9 mouse cellular contexts compared by ENCODE assay signal in genomic region chr10:58559901-58560300, GRCm38 (mm10).
A peak's percentile ranks its signal among the peaks of the same experiment; 100 is the strongest.
DNase-seq lines count a peak whose midpoint lies in the region; ATAC-seq lines count a peak whose summit lies in the region.
"Had no signal": no experiment of that assay in that cellular context is flagged by ENCODE, and none has a peak within 500 bp of the region (broad histone marks: within the 10 kb centered on the region; RNA-seq: fewer than 3 reads in every experiment).

No protein-coding gene starts in this region.

- no peak overlapping the region for H3K27ac ChIP-seq in intestine, embryonic 15.5 days
- no peak overlapping the region for H3K27ac ChIP-seq in limb, embryonic 11.5 days (replicated peaks; ENCODE audit: low read depth, low read length)
- no peak overlapping the region for H3K27ac ChIP-seq in neural tube, embryonic 11.5 days (ENCODE audit: low read depth, low read length)
- H3K27ac ChIP-seq: embryonic facial prominence, embryonic 12.5 days had no signal

- H3K9me3 ChIP-seq in intestine, embryonic 15.5 days, result no peaks in the 10 kb centered on the region
- no peaks in the 10 kb centered on the region for H3K9me3 ChIP-seq in limb, embryonic 11.5 days (ENCODE audit: control insufficient read depth, low read length)
- H3K9me3 ChIP-seq in neural tube, embryonic 11.5 days (ENCODE audit: control insufficient read depth, low read length), result no peaks in the 10 kb centered on the region
- H3K9me3 ChIP-seq: embryonic facial prominence, embryonic 12.5 days had no signal

- ATAC-seq in intestine, embryonic 15.5 days, result peak; percentile 49; the same call in 1 of the 2 replicates
- ATAC-seq in limb, embryonic 11.5 days (ENCODE audit: insufficient number of reproducible peaks, low FRiP score, low TSS enrichment, low read depth), result no peak
- ATAC-seq in neural tube, embryonic 11.5 days (ENCODE audit: insufficient read depth, low FRiP score, low TSS enrichment), result no peak; the same call in 1 of the 2 replicates

- H3K4me2 ChIP-seq in intestine, embryonic 15.5 days (replicated peaks), result no peak overlapping the region
- no peak overlapping the region for H3K4me2 ChIP-seq in limb, embryonic 11.5 days (ENCODE audit: low read depth, severe bottlenecking)
- no peak overlapping the region for H3K4me2 ChIP-seq in neural tube, embryonic 11.5 days (ENCODE audit: low read depth)
- H3K4me2 ChIP-seq: embryonic facial prominence, embryonic 12.5 days had no signal

- 25% methylated on average over 3 of the region's 3 CpGs for WGBS in intestine, embryonic 15.5 days
- WGBS in limb, embryonic 11.5 days, result 19% methylated on average over 3 of the region's 3 CpGs
- 24% methylated on average over 3 of the region's 3 CpGs for WGBS in neural tube, embryonic 11.5 days

- DNase-seq in left cerebral cortex, adult 18-20 months (ENCODE audit: low spot score in 2 of 2), result peak; percentile 26 to 33
- no peak for DNase-seq in left cerebral cortex, adult 11 months (ENCODE audit: low spot score)
- DNase-seq in WW6 (ENCODE audit: low read depth, low spot score), result peak; percentile 34
- peak; percentile 13 for DNase-seq in fat pad, adult 2 months (ENCODE audit: extremely low read depth, low read depth, low spot score)
- DNase-seq in limb, embryonic 11.5 days (ENCODE audit: low spot score), result peak; percentile 63
- peak; percentile 63 for DNase-seq in neural tube, embryonic 11.5 days (ENCODE audit: low spot score)
- no peak for DNase-seq in spleen, adult 12 weeks (ENCODE audit: low spot score)

- no peak overlapping the region for H3K9ac ChIP-seq in intestine, embryonic 15.5 days
- H3K9ac ChIP-seq in limb, embryonic 11.5 days (ENCODE audit: low read length), result no peak overlapping the region
- no peak overlapping the region for H3K9ac ChIP-seq in neural tube, embryonic 11.5 days (ENCODE audit: low read length)
- H3K9ac ChIP-seq: embryonic facial prominence, embryonic 12.5 days had no signal

- H3K36me3 ChIP-seq in intestine, embryonic 15.5 days, result no peaks in the 10 kb centered on the region
- H3K36me3 ChIP-seq in limb, embryonic 11.5 days (ENCODE audit: control insufficient read depth, insufficient read depth, low read length), result no peaks in the 10 kb centered on the region
- no peaks in the 10 kb centered on the region for H3K36me3 ChIP-seq in neural tube, embryonic 11.5 days (ENCODE audit: control insufficient read depth, insufficient read depth, low read length)
- H3K36me3 ChIP-seq: embryonic facial prominence, embryonic 12.5 days had no signal

- no peaks in the 10 kb centered on the region for H3K27me3 ChIP-seq in intestine, embryonic 15.5 days (replicated peaks)
- no peaks in the 10 kb centered on the region for H3K27me3 ChIP-seq in limb, embryonic 11.5 days (ENCODE audit: control insufficient read depth, insufficient read depth, low read length)
- H3K27me3 ChIP-seq in neural tube, embryonic 11.5 days (ENCODE audit: control insufficient read depth, insufficient read depth, low read length), result no peaks in the 10 kb centered on the region
- H3K27me3 ChIP-seq: embryonic facial prominence, embryonic 12.5 days had no signal

- H3K4me3 ChIP-seq in intestine, embryonic 15.5 days (replicated peaks), result no peak overlapping the region
- H3K4me3 ChIP-seq in limb, embryonic 11.5 days (ENCODE audit: low read depth, low read length), result no peak overlapping the region
- H3K4me3 ChIP-seq in neural tube, embryonic 11.5 days (ENCODE audit: low read depth, low read length), result no peak overlapping the region
- H3K4me3 ChIP-seq: embryonic facial prominence, embryonic 12.5 days had no signal

- no peaks in the 10 kb centered on the region for H3K4me1 ChIP-seq in intestine, embryonic 15.5 days (replicated peaks)
- H3K4me1 ChIP-seq in limb, embryonic 11.5 days (ENCODE audit: control insufficient read depth, insufficient read depth, low read length), result no peaks in the 10 kb centered on the region
- H3K4me1 ChIP-seq in neural tube, embryonic 11.5 days (ENCODE audit: control insufficient read depth, insufficient read depth, low read length), result no peaks in the 10 kb centered on the region
- H3K4me1 ChIP-seq: embryonic facial prominence, embryonic 12.5 days had no signal

Comparison
In these comparisons a context has a peak if more than half of its experiments do, and no peak if none do; other contexts are left out.
1. DNase-seq: peak in left cerebral cortex, adult 18-20 months (2 of 2), WW6 (single experiment), fat pad, adult 2 months (single experiment), limb, embryonic 11.5 days (single experiment) and neural tube, embryonic 11.5 days (single experiment); none in left cerebral cortex, adult 11 months (single experiment) and spleen, adult 12 weeks (single experiment).